Mouse (Mus musculus) CH12.LX (cell line): ENCODE data around the gene Rpia. TPM values are rescaled to one million over a fixed set of nuclear protein-coding genes. Genes with fewer than 3 reads are reported as not detected.

Experiments
- DNase-seq: peaks from one replicate; pipeline ENCODE4 v3.0.0-alpha.2; 2013; ENCODE audit errors: extremely low read depth
- H3K27ac ChIP-seq: 2 replicates; pipeline ENCODE4 v1.5.1; 2012; ENCODE audit warnings: low read depth, mild to moderate bottlenecking, control low read depth, moderate library complexity; ENCODE audit not compliant: insufficient read depth
- H3K27me3 ChIP-seq: replicated peaks from 2 replicates; pipeline ENCODE3; 2012; ENCODE audit warnings: inconsistent platforms
- H3K36me3 ChIP-seq, 2 experiments: replicated peaks in 1 of 2; 2 replicates each; pipeline versions ENCODE3 to v1.6.1; 2012; ENCODE audit warnings: inconsistent platforms in 1 of 2, low read length in 1 of 2, mild to moderate bottlenecking in 1 of 2, mixed read lengths in 1 of 2, moderate library complexity in 1 of 2; ENCODE audit not compliant: control insufficient read depth in 1 of 2, insufficient read depth in 1 of 2
- H3K4me1 ChIP-seq, 2 experiments: 2 replicates each; pipeline ENCODE4 v1.6.1; 2012; ENCODE audit warnings: inconsistent platforms in 1 of 2, moderate library complexity in 1 of 2; ENCODE audit not compliant: insufficient read depth in 2 of 2, control insufficient read depth in 1 of 2
- H3K4me2 ChIP-seq: 2 replicates; pipeline ENCODE4 v1.6.1; 2012; ENCODE audit warnings: low read depth, mild to moderate bottlenecking, control low read depth; ENCODE audit not compliant: poor library complexity, insufficient read depth, severe bottlenecking
- H3K4me3 ChIP-seq, 3 experiments: fragments of 150-350 bp in 1 of 3; sonication (generic) in 1 of 3; replicated peaks in 1 of 3; 2 replicates each; pipeline versions ENCODE3 to v1.5.1; 2011 to 2012; ENCODE audit warnings: low read depth in 2 of 3, low read length in 2 of 3, mild to moderate bottlenecking in 2 of 3, moderate library complexity in 2 of 3, control low read depth in 1 of 3, improper control_type of control experiment in 1 of 3, inconsistent platforms in 1 of 3, mixed read lengths in 1 of 3; ENCODE audit not compliant: poor library complexity in 1 of 3
- H3K79me2 ChIP-seq: replicated peaks from 2 replicates; pipeline ENCODE4 v1.6.1; 2012; ENCODE audit warnings: mild to moderate bottlenecking, moderate library complexity; ENCODE audit not compliant: control insufficient read depth, poor library complexity, insufficient read depth, severe bottlenecking; ENCODE audit errors: extremely low read depth
- H3K9ac ChIP-seq: 2 replicates; pipeline ENCODE4 v1.6.1; 2012; ENCODE audit warnings: low read depth, mild to moderate bottlenecking, control low read depth, moderate library complexity; ENCODE audit not compliant: insufficient read depth
- H3K9me3 ChIP-seq: replicated peaks from 2 replicates; pipeline ENCODE3; 2012; ENCODE audit warnings: low read length, inconsistent platforms, mixed read lengths
- BHLHE40 ChIP-seq: IDR thresholded peaks from 2 replicates; pipeline ENCODE4 v1.6.1; 2011; ENCODE audit warnings: mild to moderate bottlenecking, low read depth, low read length, improper control_type of control experiment
- CHD1 ChIP-seq: IDR thresholded peaks from 2 replicates; pipeline ENCODE4 v1.6.1; 2012; ENCODE audit warnings: low read depth, low read length, improper control_type of control experiment, inconsistent platforms
- CHD2 ChIP-seq: IDR thresholded peaks from 2 replicates; pipeline ENCODE4 v1.6.1; 2011; ENCODE audit warnings: low read length, improper control_type of control experiment
- CTCF ChIP-seq, 2 experiments: IDR thresholded peaks in 1 of 2; conservative IDR thresholded peaks in 1 of 2; 2 replicates each; pipeline ENCODE4 v1.5.1; 2011 to 2012; ENCODE audit warnings: low read depth in 2 of 2, low read length in 2 of 2, improper control_type of control experiment in 1 of 2, inconsistent platforms in 1 of 2, mild to moderate bottlenecking in 1 of 2, moderate library complexity in 1 of 2
- E2F4 ChIP-seq: IDR thresholded peaks from 2 replicates; pipeline ENCODE4 v1.6.1; 2011; ENCODE audit warnings: low read depth, low read length, improper control_type of control experiment; ENCODE audit not compliant: insufficient replicate concordance
- ELF1 ChIP-seq: IDR thresholded peaks from 2 replicates; pipeline ENCODE4 v1.6.1; 2014; ENCODE audit warnings: low read depth, mild to moderate bottlenecking, inconsistent platforms, low read length, improper control_type of control experiment
- EP300 ChIP-seq: IDR thresholded peaks from 2 replicates; pipeline ENCODE4 v1.6.1; 2011; ENCODE audit warnings: low read length, improper control_type of control experiment
- ETS1 ChIP-seq: conservative IDR thresholded peaks from 2 replicates; pipeline ENCODE4 v1.6.1; 2012; ENCODE audit warnings: low read depth, mild to moderate bottlenecking, inconsistent platforms, low read length, improper control_type of control experiment, moderate library complexity
- GABPA ChIP-seq: IDR thresholded peaks from 2 replicates; pipeline ENCODE4 v1.6.1; 2012; ENCODE audit warnings: low read depth, low read length, improper control_type of control experiment, inconsistent platforms; ENCODE audit not compliant: insufficient replicate concordance
- HCFC1 ChIP-seq: IDR thresholded peaks from 2 replicates; pipeline ENCODE4 v1.6.1; 2012; ENCODE audit warnings: low read depth, mild to moderate bottlenecking, inconsistent platforms, low read length, improper control_type of control experiment
- IRF4 ChIP-seq: IDR thresholded peaks from 2 replicates; pipeline ENCODE4 v1.6.1; 2014; ENCODE audit warnings: low read depth, mild to moderate bottlenecking, inconsistent platforms, low read length, improper control_type of control experiment
- JUN ChIP-seq: IDR thresholded peaks from 2 replicates; pipeline ENCODE4 v1.6.1; 2011; ENCODE audit warnings: low read depth, mild to moderate bottlenecking, low read length, improper control_type of control experiment, moderate library complexity; ENCODE audit not compliant: insufficient read depth
- JUND ChIP-seq: conservative IDR thresholded peaks from 2 replicates; pipeline ENCODE4 v1.6.1; 2011; ENCODE audit warnings: low read depth, low read length, improper control_type of control experiment
- KAT2A ChIP-seq: IDR thresholded peaks from 2 replicates; pipeline ENCODE4 v1.6.1; 2012; ENCODE audit warnings: low read length, improper control_type of control experiment, inconsistent platforms; ENCODE audit not compliant: insufficient replicate concordance
- MAFK ChIP-seq: IDR thresholded peaks from 2 replicates; pipeline ENCODE4 v1.6.1; 2011; ENCODE audit warnings: low read length, improper control_type of control experiment; ENCODE audit not compliant: insufficient replicate concordance
- MAX ChIP-seq: IDR thresholded peaks from 2 replicates; pipeline ENCODE4 v1.6.1; 2011; ENCODE audit warnings: low read length, improper control_type of control experiment
- MAZ ChIP-seq: IDR thresholded peaks from 2 replicates; pipeline ENCODE4 v1.6.1; 2012; ENCODE audit warnings: low read depth, mild to moderate bottlenecking, inconsistent platforms, low read length, improper control_type of control experiment, moderate library complexity
- MEF2A ChIP-seq: IDR thresholded peaks from 2 replicates; pipeline ENCODE4 v1.6.1; 2014; ENCODE audit warnings: low read depth, mild to moderate bottlenecking, inconsistent platforms, low read length, improper control_type of control experiment, borderline replicate concordance
- MXI1 ChIP-seq: IDR thresholded peaks from 2 replicates; pipeline ENCODE4 v1.6.1; 2011; ENCODE audit warnings: mild to moderate bottlenecking, low read depth, low read length, improper control_type of control experiment
- NELFE ChIP-seq: IDR thresholded peaks from 2 replicates; pipeline ENCODE4 v1.6.1; 2011; ENCODE audit warnings: low read depth, low read length, improper control_type of control experiment
- NRF1 ChIP-seq: IDR thresholded peaks from 2 replicates; pipeline ENCODE4 v1.6.1; 2014; ENCODE audit warnings: low read depth, mild to moderate bottlenecking, inconsistent platforms, low read length, improper control_type of control experiment, moderate library complexity
- PAX5 ChIP-seq: IDR thresholded peaks from 2 replicates; pipeline ENCODE4 v1.6.1; 2012; ENCODE audit warnings: low read length, inconsistent platforms, mixed read lengths
- POLR2A ChIP-seq: IDR thresholded peaks from 2 replicates; pipeline ENCODE4 v1.6.1; 2011; ENCODE audit warnings: low read depth, mild to moderate bottlenecking, improper control_type of control experiment, low read length
- POLR2AphosphoS2 ChIP-seq: IDR thresholded peaks from 2 replicates; pipeline ENCODE4 v1.6.1; 2011; ENCODE audit warnings: low read depth, low read length, improper control_type of control experiment
- RAD21 ChIP-seq: IDR thresholded peaks from 2 replicates; pipeline ENCODE4 v1.6.1; 2011; ENCODE audit warnings: low read depth, mild to moderate bottlenecking, low read length, improper control_type of control experiment, moderate library complexity
- RCOR1 ChIP-seq: conservative IDR thresholded peaks from 2 replicates; pipeline ENCODE4 v1.6.1; 2012; ENCODE audit warnings: low read depth, mild to moderate bottlenecking, inconsistent platforms, low read length, improper control_type of control experiment
- SIN3A ChIP-seq: IDR thresholded peaks from 2 replicates; pipeline ENCODE4 v1.6.1; 2012; ENCODE audit warnings: low read length, improper control_type of control experiment, inconsistent platforms
- SMC3 ChIP-seq: IDR thresholded peaks from 2 replicates; pipeline ENCODE4 v1.6.1; 2011; ENCODE audit warnings: low read depth, low read length, improper control_type of control experiment
- TBP ChIP-seq: conservative IDR thresholded peaks from 2 replicates; pipeline ENCODE4 v1.6.1; 2011; ENCODE audit warnings: low read depth, low read length, improper control_type of control experiment
- TCF12 ChIP-seq: IDR thresholded peaks from 2 replicates; pipeline ENCODE4 v1.6.1; 2014; ENCODE audit warnings: low read depth, mild to moderate bottlenecking, inconsistent platforms, low read length, improper control_type of control experiment
- UBTF ChIP-seq: IDR thresholded peaks from 2 replicates; pipeline ENCODE4 v1.6.1; 2012; ENCODE audit warnings: low read depth, mild to moderate bottlenecking, inconsistent platforms, low read length, improper control_type of control experiment, moderate library complexity
- USF1 ChIP-seq: IDR thresholded peaks from 2 replicates; pipeline ENCODE4 v1.6.1; 2014; ENCODE audit warnings: low read depth, mild to moderate bottlenecking, inconsistent platforms, low read length, improper control_type of control experiment
- USF2 ChIP-seq: conservative IDR thresholded peaks from 2 replicates; pipeline ENCODE4 v1.6.1; 2011; ENCODE audit warnings: low read depth, low read length, improper control_type of control experiment
- ZC3H11A ChIP-seq: IDR thresholded peaks from 2 replicates; pipeline ENCODE4 v1.6.1; 2012; ENCODE audit warnings: low read depth, mild to moderate bottlenecking, inconsistent platforms, low read length, improper control_type of control experiment
- ZKSCAN1 ChIP-seq: IDR thresholded peaks from 2 replicates; pipeline ENCODE4 v1.6.1; 2012; ENCODE audit warnings: low read depth, inconsistent platforms, low read length, improper control_type of control experiment, borderline replicate concordance
- ZMIZ1 ChIP-seq: IDR thresholded peaks from 2 replicates; pipeline ENCODE4 v1.6.1; 2012; ENCODE audit warnings: low read depth, mild to moderate bottlenecking, inconsistent platforms, low read length, improper control_type of control experiment
- ZNF384 ChIP-seq: IDR thresholded peaks from 2 replicates; pipeline ENCODE4 v1.6.1; 2012; ENCODE audit warnings: low read depth, low read length, improper control_type of control experiment, inconsistent platforms
- dilution Hi-C: fragments of 300-500 bp; cut with MboI; formaldehyde crosslinking; loops from 2 replicates; pipeline ENCODE4 v1.14.3; 2020; ENCODE audit warnings: low sequenced_read_pairs; ENCODE audit not compliant: extremely low pct_unique_long_range_greater_than_20kb, extremely low pct_ligation_motif_present
- in situ Hi-C: fragments of 300-500 bp; cut with MboI; formaldehyde crosslinking; loops from 3 replicates; pipeline ENCODE4 v1.14.3; 2019; ENCODE audit warnings: low sequenced_read_pairs, low pct_ligation_motif_present, low pct_unique_long_range_greater_than_20kb, mixed read lengths
- polyA plus RNA-seq: library from polyadenylated mRNA; unstranded; fragments of >175 nt; gene quantifications from 2 replicates; pipeline ENCODE4 v1.2.1, GENCODE M21; 2012; ENCODE audit warnings: low read depth; ENCODE audit not compliant: insufficient read length
- total RNA-seq, 2 experiments: library from RNA; depleted of rRNA; stranded (reverse); fragments of 300-350 nt in 1 of 2; fragments of >200 nt in 1 of 2; gene quantifications; 2 replicates each; pipeline ENCODE4 v1.2.3; 2012 to 2014

The Rpia gene
- total and polyA plus RNA-seq, 3 experiments, result 55.7 to 65.1 (median 57.8) TPM

- H3K9ac ChIP-seq, result peak overlapping the region; percentile 95
- no peaks in the 10 kb centered on the region for H3K27me3 ChIP-seq
- H3K4me2 ChIP-seq, result peak overlapping the region; percentile 70
- H3K79me2 ChIP-seq, result peaks cover 4% of the 10 kb centered on the region
- H3K4me1 ChIP-seq, result peaks cover 42 to 90% of the 10 kb centered on the region in 2 experiments
- H3K27ac ChIP-seq, result peak overlapping the region; percentile 99
- in situ Hi-C loops, result no loop called here
- no peak overlapping the region for H3K4me3 ChIP-seq
- peaks cover 0 to 24% of the 10 kb centered on the region in 2 experiments for H3K36me3 ChIP-seq
- dilution Hi-C loops, result no loop called here
- no peaks in the 10 kb centered on the region for H3K9me3 ChIP-seq
- peak; percentile 95 for DNase-seq
- TF ChIP-seq USF2 (no peak), PAX5 (no peak), MEF2A (peak; percentile 99), E2F4 (no peak), SIN3A (peak; percentile 48; the same call in 1 of the 2 replicates), MAX (no peak), RAD21 (no peak), CHD1 (no peak), RCOR1 (no peak), TCF12 (peak; percentile 100), ZKSCAN1 (no peak), ZC3H11A (no peak), HCFC1 (no peak), SMC3 (no peak), JUN (peak; percentile 92), ZNF384 (no peak), CTCF (conservative IDR thresholded peaks at IDR 0.05 in 1 of 2, IDR thresholded peaks at IDR 0.05 in 1 of 2; ENCODE audit: low read depth in 2 of 2, low read length in 2 of 2) (no peak), NRF1 (no peak), TBP (peak; percentile 84), KAT2A (no peak), GABPA (no peak), USF1 (no peak), MAFK (no peak), EP300 (peak; percentile 99), ELF1 (no peak), MAZ (no peak; the same call in 1 of the 2 replicates), ZMIZ1 (no peak), POLR2A (peak; percentile 64), MXI1 (no peak), IRF4 (peak; percentile 97), POLR2AphosphoS2 (no peak), NELFE (no peak), BHLHE40 (peak; percentile 88), ETS1 (peak; percentile 96), UBTF (no peak), JUND (peak; percentile 83), CHD2 (peak; percentile 90)
Measured at GRCm38 (mm10) chr6:70743902-70744301, 48.1 kb downstream of the Rpia start.
